Mouse (Mus musculus) cerebellum, adult 9-10 months (tissue): ENCODE results near the gene Stac2.

Experiments used
- DNase-seq: peaks from one replicate; pipeline ENCODE4 v3.0.0; 2022

The Stac2 gene

DNA sequence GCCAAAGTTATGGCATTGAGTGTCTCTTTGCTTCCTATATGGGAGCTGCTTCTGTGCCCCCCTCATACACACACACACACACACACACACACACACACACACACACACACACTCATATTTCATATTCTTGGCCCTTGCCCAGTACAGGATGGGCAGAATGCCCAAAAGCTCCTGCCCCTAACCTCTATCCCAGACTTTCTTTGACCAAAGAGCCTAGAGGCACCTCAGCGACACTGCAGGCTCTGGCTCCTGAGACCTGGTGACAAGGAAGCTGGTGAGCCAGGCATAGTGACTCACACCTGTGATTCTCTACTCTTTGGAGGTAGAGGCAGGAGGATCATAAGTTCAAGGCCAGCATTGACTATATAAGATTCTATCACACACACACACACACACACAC lies 32.6 kb downstream of the Stac2 start:
- no peak for DNase-seq

- DNase-seq: no peak
Observed at GRCm38 (mm10) chr11:98019883-98020610, 33.2 kb downstream of the Stac2 start.

- no peak for DNase-seq
Observed at GRCm38 (mm10) chr11:98018858-98019641, 34.2 kb downstream of the Stac2 start.

DNA sequence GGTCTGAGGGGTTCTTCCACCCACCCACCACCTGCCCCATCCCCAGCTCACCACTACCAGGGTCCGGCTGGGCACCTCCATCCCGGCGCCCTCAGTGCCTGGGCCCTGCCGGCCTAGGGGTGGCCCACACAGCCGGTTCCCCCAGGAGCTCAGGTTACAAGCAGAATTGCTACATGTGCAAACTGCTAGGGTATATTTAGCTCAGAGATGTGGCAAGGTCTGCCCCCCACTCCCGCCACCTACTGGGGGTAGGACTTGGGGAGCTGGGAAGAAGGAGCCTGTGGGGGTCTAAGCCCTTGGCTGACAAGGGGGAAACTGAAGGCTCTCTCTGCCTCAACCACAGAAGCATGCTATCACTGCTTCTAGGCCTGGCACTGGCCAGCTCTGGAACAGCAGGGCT lies 35.0 kb downstream of the Stac2 start:
- no peak for DNase-seq

- DNase-seq: no peak
Observed at GRCm38 (mm10) chr11:98016824-98017223, 36.4 kb downstream of the Stac2 start.

GRCm38 (mm10) chr11:98016177-98016576 lies 37.1 kb downstream of the Stac2 start:
- no peak for DNase-seq

GRCm38 (mm10) chr11:98012831-98013230 lies 40.4 kb downstream of the Stac2 start:
- DNase-seq: no peak

DNA sequence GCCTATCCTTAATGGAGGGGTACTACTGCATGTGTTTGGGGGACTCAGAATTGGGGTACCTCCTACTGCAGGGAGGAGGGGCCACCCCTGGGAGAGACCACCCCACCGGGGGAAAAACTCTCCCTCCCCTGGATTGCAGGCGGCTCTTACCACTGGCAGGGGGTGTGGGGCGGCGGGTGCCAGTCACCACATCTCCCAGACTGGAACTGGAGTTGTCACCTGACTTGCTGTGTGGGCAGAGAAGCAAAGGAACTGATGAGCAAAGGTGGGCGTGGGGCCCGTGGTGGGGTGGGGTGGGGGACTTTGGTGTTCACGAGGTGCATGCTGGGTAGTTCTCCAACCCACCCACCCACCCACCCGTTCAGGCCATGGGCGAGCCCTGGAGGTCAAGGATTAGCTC lies 41.5 kb downstream of the Stac2 start:
- DNase-seq: no peak

- no peak for DNase-seq
Observed at GRCm38 (mm10) chr11:98008087-98008486, 45.2 kb downstream of the Stac2 start.

GRCm38 (mm10) chr11:98005686-98006085 lies 47.6 kb downstream of the Stac2 start:
- no peak for DNase-seq

DNA sequence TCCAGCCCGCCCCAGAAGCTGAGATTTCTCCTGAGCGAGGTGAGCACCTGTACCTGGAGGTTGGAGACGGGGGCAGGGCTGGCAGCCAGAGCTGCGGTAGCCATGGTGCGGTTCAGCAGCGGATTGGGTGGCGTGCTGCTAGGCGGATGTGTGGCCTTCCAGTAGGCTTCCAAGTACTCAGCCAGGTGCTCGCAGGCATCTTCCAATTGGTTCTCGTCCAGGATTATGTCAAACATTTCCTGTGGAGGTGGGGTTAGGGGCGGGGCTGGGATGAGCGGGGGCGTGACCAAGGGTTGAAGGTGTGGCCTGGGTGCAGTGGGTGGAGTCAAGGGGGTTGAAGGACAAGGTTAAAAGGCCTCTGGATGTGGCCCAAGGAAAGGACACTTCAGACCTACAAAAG lies 48.2 kb downstream of the Stac2 start:
- DNase-seq: no peak

GRCm38 (mm10) chr11:98004161-98004560 lies 49.1 kb downstream of the Stac2 start:
- no peak for DNase-seq

GRCm38 (mm10) chr11:98003171-98003671 lies 50.0 kb downstream of the Stac2 start:
- DNase-seq: no peak

GRCm38 (mm10) chr11:98002627-98003026 lies 50.6 kb downstream of the Stac2 start:
- DNase-seq: peak; percentile 77

DNA sequence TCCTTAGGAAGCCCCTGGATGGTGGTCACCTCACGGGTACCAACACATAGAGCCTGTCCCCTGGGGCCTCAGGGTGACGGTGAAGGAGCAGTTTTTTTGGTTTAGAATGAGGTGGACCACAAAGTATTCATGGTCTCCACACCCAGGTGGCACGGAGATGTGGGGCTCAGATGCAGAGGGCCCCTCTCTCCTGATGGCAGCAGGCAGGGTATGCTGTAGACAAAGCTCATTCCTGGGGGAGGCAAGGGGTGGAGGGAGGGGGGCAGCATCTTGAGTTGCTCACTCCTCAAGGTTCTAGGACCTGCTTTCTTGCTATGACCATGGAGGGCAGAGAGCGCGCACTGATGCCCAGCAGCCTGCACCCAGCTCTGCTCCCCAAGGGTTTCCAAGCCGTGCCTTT lies 51.3 kb downstream of the Stac2 start:
- no peak for DNase-seq

DNA sequence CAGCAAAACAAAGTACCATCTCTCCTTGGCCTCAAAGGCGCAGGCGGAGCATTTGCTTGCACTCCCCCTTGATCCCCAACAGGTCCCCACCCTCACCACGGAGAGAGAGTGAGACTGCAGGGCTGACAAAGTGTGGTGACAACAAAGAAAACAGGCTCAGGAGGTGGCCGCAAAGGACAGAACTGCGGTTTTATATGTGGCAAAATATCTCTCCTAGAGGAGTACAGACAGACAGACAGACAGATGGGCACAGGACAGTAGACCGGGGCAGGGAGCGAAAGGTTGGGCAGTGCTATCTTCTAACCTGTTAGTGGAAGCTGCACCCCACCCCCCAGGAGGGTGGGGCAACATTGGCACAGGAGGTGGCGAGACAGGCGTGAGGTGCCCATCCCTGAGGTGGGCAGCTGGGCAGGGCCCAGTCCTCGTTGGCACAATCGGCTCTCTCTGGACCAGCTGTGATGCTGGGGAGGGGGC lies 51.9 kb downstream of the Stac2 start:
- DNase-seq: no peak

DNA sequence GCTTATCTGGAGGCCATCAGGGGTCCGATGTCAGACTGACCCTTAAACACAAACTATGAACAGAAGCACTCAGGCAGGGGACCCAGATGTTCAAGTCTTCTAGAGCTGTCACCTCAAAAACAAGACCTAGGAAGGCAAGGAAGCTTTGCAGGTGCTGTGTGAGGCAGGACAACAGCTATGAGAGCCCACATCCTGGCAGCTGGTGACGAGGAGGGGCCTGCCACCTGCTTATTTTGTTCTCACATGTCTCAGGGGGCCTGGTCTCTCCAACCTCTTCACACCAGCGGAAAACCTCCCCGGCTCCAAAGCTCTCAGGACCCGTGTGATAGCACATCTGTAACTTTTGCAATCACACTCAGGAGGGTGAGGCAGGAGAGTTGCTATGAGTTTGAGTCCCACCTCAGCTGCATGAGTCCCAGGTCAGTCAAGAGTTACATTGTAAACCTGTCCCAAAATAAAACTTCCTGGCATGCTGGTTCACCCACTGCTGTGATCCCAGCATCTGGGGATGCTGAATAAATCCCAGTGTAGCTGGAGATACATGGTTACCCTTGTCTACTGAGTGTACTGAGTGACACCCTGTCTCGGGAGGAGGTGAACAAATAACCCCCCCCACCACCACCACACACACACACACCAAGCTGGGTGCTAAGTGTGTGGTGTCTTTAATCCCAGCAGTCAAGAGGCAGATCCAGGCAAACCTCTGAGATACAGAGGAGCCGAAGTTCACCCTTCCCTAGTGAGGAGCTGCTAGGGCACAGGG lies 52.7 kb downstream of the Stac2 start:
- DNase-seq: no peak

DNA sequence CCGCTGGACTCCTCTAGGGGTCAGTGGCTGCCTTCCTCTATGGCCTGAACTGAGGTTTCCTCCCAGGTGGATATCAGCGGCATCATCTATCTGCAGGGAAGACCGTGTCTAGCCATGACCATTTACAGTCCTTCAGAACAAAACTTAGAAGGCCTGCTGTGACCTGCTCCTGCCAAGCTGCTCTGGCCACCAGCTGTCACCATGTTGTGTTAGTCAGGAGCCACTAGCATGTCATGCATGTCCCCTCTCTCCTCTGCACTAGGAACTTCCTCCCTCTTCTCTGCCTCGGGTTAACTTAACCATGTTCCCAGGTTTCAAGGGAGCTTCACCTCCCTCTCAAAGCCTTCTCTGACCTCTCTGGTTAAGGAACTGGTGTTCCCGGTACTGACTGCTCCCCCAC lies 53.5 kb downstream of the Stac2 start:
- DNase-seq: no peak

DNA sequence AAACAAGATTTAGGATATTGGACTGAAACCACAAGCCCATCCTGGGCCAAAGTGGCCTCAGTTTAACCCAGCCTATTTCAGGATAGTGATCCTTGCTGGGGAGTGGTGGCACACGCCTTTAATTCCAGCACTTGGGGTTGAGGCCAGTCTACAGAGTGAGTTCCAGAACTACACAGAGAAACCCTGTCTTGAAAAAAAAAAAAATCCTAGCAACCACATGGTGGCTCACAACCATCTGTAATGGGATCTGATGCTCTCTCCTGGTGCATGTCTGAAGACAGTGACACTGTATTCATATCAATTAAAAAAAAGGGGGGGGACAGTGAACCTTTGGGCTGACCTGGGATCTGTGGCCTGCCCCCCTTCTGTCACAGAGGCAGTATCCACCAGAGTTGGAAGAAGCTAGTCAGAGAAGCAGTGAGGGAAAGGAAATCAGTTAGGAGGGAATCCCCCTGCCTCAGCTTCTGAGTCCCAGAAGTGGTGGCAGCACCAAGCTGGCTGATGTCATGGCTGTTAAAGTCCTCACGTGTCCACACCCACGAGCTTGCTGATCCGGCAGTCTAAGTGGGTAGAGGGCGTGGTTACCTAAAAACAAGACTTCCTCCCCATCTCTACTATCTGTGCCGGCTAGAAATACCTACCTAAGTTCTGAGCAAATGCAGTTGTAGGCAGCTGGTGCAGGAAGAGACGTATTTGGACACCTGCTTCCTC lies 54.2 kb downstream of the Stac2 start:
- no peak for DNase-seq

GRCm38 (mm10) chr11:97998074-97998793 lies 55.0 kb downstream of the Stac2 start:
- no peak for DNase-seq

DNA sequence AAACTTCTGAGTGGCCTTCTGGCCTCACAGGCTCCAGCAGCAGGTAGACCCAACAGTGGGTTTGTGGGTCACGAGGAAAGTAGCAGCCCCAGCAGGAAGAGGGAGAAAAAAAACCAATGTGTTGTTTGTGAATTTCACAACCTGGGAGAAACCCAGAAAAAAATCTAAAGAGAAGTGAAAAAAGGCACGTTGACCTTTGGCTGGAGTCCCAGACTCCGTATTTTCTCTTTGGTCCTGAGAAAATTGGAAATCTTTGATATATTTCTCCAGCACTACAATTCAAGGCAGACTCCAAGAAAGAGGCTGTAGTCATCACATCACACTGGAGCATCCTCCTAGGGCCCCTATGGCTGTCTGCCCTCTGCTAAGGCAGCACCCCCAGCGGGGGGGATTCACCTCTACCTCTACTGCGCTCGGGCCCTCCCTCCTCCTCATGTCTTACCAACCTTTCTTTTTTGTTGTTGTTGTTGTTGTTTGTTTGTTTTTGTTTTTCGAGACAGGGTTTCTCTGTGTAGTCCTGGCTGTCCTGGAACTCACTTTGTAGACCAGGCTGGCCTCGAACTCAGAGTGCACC lies 55.8 kb downstream of the Stac2 start:
- no peak for DNase-seq

- no peak for DNase-seq
Observed at GRCm38 (mm10) chr11:97996691-97997090, 56.6 kb downstream of the Stac2 start.
